Mouse (Mus musculus) CH12.LX (cell line): ENCODE data around the gene Ttll9. TPM values are rescaled to one million over a fixed set of nuclear protein-coding genes. Genes with fewer than 3 reads are reported as not detected.

Source experiments
- DNase-seq: peaks from one replicate; pipeline ENCODE4 v3.0.0-alpha.2; 2013; ENCODE audit errors: extremely low read depth
- H3K27ac ChIP-seq: 2 replicates; pipeline ENCODE4 v1.5.1; 2012; ENCODE audit warnings: low read depth, mild to moderate bottlenecking, control low read depth, moderate library complexity; ENCODE audit not compliant: insufficient read depth
- H3K27me3 ChIP-seq: replicated peaks from 2 replicates; pipeline ENCODE3; 2012; ENCODE audit warnings: inconsistent platforms
- H3K36me3 ChIP-seq, 2 experiments: replicated peaks in 1 of 2; 2 replicates each; pipeline versions ENCODE3 to v1.6.1; 2012; ENCODE audit warnings: inconsistent platforms in 1 of 2, low read length in 1 of 2, mild to moderate bottlenecking in 1 of 2, mixed read lengths in 1 of 2, moderate library complexity in 1 of 2; ENCODE audit not compliant: control insufficient read depth in 1 of 2, insufficient read depth in 1 of 2
- H3K4me1 ChIP-seq, 2 experiments: 2 replicates each; pipeline ENCODE4 v1.6.1; 2012; ENCODE audit warnings: inconsistent platforms in 1 of 2, moderate library complexity in 1 of 2; ENCODE audit not compliant: insufficient read depth in 2 of 2, control insufficient read depth in 1 of 2
- H3K4me2 ChIP-seq: 2 replicates; pipeline ENCODE4 v1.6.1; 2012; ENCODE audit warnings: low read depth, mild to moderate bottlenecking, control low read depth; ENCODE audit not compliant: poor library complexity, insufficient read depth, severe bottlenecking
- H3K4me3 ChIP-seq, 3 experiments: fragments of 150-350 bp in 1 of 3; sonication (generic) in 1 of 3; replicated peaks in 1 of 3; 2 replicates each; pipeline versions ENCODE3 to v1.5.1; 2011 to 2012; ENCODE audit warnings: low read depth in 2 of 3, low read length in 2 of 3, mild to moderate bottlenecking in 2 of 3, moderate library complexity in 2 of 3, control low read depth in 1 of 3, improper control_type of control experiment in 1 of 3, inconsistent platforms in 1 of 3, mixed read lengths in 1 of 3; ENCODE audit not compliant: poor library complexity in 1 of 3
- H3K79me2 ChIP-seq: replicated peaks from 2 replicates; pipeline ENCODE4 v1.6.1; 2012; ENCODE audit warnings: mild to moderate bottlenecking, moderate library complexity; ENCODE audit not compliant: control insufficient read depth, poor library complexity, insufficient read depth, severe bottlenecking; ENCODE audit errors: extremely low read depth
- H3K9ac ChIP-seq: 2 replicates; pipeline ENCODE4 v1.6.1; 2012; ENCODE audit warnings: low read depth, mild to moderate bottlenecking, control low read depth, moderate library complexity; ENCODE audit not compliant: insufficient read depth
- H3K9me3 ChIP-seq: replicated peaks from 2 replicates; pipeline ENCODE3; 2012; ENCODE audit warnings: low read length, inconsistent platforms, mixed read lengths
- BHLHE40 ChIP-seq: IDR thresholded peaks from 2 replicates; pipeline ENCODE4 v1.6.1; 2011; ENCODE audit warnings: mild to moderate bottlenecking, low read depth, low read length, improper control_type of control experiment
- CHD1 ChIP-seq: IDR thresholded peaks from 2 replicates; pipeline ENCODE4 v1.6.1; 2012; ENCODE audit warnings: low read depth, low read length, improper control_type of control experiment, inconsistent platforms
- CHD2 ChIP-seq: IDR thresholded peaks from 2 replicates; pipeline ENCODE4 v1.6.1; 2011; ENCODE audit warnings: low read length, improper control_type of control experiment
- ETS1 ChIP-seq: conservative IDR thresholded peaks from 2 replicates; pipeline ENCODE4 v1.6.1; 2012; ENCODE audit warnings: low read depth, mild to moderate bottlenecking, inconsistent platforms, low read length, improper control_type of control experiment, moderate library complexity
- GABPA ChIP-seq: IDR thresholded peaks from 2 replicates; pipeline ENCODE4 v1.6.1; 2012; ENCODE audit warnings: low read depth, low read length, improper control_type of control experiment, inconsistent platforms; ENCODE audit not compliant: insufficient replicate concordance
- HCFC1 ChIP-seq: IDR thresholded peaks from 2 replicates; pipeline ENCODE4 v1.6.1; 2012; ENCODE audit warnings: low read depth, mild to moderate bottlenecking, inconsistent platforms, low read length, improper control_type of control experiment
- IRF4 ChIP-seq: IDR thresholded peaks from 2 replicates; pipeline ENCODE4 v1.6.1; 2014; ENCODE audit warnings: low read depth, mild to moderate bottlenecking, inconsistent platforms, low read length, improper control_type of control experiment
- JUN ChIP-seq: IDR thresholded peaks from 2 replicates; pipeline ENCODE4 v1.6.1; 2011; ENCODE audit warnings: low read depth, mild to moderate bottlenecking, low read length, improper control_type of control experiment, moderate library complexity; ENCODE audit not compliant: insufficient read depth
- JUND ChIP-seq: conservative IDR thresholded peaks from 2 replicates; pipeline ENCODE4 v1.6.1; 2011; ENCODE audit warnings: low read depth, low read length, improper control_type of control experiment
- KAT2A ChIP-seq: IDR thresholded peaks from 2 replicates; pipeline ENCODE4 v1.6.1; 2012; ENCODE audit warnings: low read length, improper control_type of control experiment, inconsistent platforms; ENCODE audit not compliant: insufficient replicate concordance
- MAX ChIP-seq: IDR thresholded peaks from 2 replicates; pipeline ENCODE4 v1.6.1; 2011; ENCODE audit warnings: low read length, improper control_type of control experiment
- MYC ChIP-seq: IDR thresholded peaks from 2 replicates; pipeline ENCODE4 v1.6.1; 2011; ENCODE audit warnings: low read depth, mild to moderate bottlenecking, improper control_type of control experiment, low read length
- NELFE ChIP-seq: IDR thresholded peaks from 2 replicates; pipeline ENCODE4 v1.6.1; 2011; ENCODE audit warnings: low read depth, low read length, improper control_type of control experiment
- NRF1 ChIP-seq: IDR thresholded peaks from 2 replicates; pipeline ENCODE4 v1.6.1; 2014; ENCODE audit warnings: low read depth, mild to moderate bottlenecking, inconsistent platforms, low read length, improper control_type of control experiment, moderate library complexity
- POLR2A ChIP-seq: IDR thresholded peaks from 2 replicates; pipeline ENCODE4 v1.6.1; 2011; ENCODE audit warnings: low read depth, mild to moderate bottlenecking, improper control_type of control experiment, low read length
- RAD21 ChIP-seq: IDR thresholded peaks from 2 replicates; pipeline ENCODE4 v1.6.1; 2011; ENCODE audit warnings: low read depth, mild to moderate bottlenecking, low read length, improper control_type of control experiment, moderate library complexity
- RCOR1 ChIP-seq: conservative IDR thresholded peaks from 2 replicates; pipeline ENCODE4 v1.6.1; 2012; ENCODE audit warnings: low read depth, mild to moderate bottlenecking, inconsistent platforms, low read length, improper control_type of control experiment
- SIN3A ChIP-seq: IDR thresholded peaks from 2 replicates; pipeline ENCODE4 v1.6.1; 2012; ENCODE audit warnings: low read length, improper control_type of control experiment, inconsistent platforms
- TBP ChIP-seq: conservative IDR thresholded peaks from 2 replicates; pipeline ENCODE4 v1.6.1; 2011; ENCODE audit warnings: low read depth, low read length, improper control_type of control experiment
- UBTF ChIP-seq: IDR thresholded peaks from 2 replicates; pipeline ENCODE4 v1.6.1; 2012; ENCODE audit warnings: low read depth, mild to moderate bottlenecking, inconsistent platforms, low read length, improper control_type of control experiment, moderate library complexity
- USF1 ChIP-seq: IDR thresholded peaks from 2 replicates; pipeline ENCODE4 v1.6.1; 2014; ENCODE audit warnings: low read depth, mild to moderate bottlenecking, inconsistent platforms, low read length, improper control_type of control experiment
- USF2 ChIP-seq: conservative IDR thresholded peaks from 2 replicates; pipeline ENCODE4 v1.6.1; 2011; ENCODE audit warnings: low read depth, low read length, improper control_type of control experiment
- ZC3H11A ChIP-seq: IDR thresholded peaks from 2 replicates; pipeline ENCODE4 v1.6.1; 2012; ENCODE audit warnings: low read depth, mild to moderate bottlenecking, inconsistent platforms, low read length, improper control_type of control experiment
- ZNF384 ChIP-seq: IDR thresholded peaks from 2 replicates; pipeline ENCODE4 v1.6.1; 2012; ENCODE audit warnings: low read depth, low read length, improper control_type of control experiment, inconsistent platforms
- dilution Hi-C: fragments of 300-500 bp; cut with MboI; formaldehyde crosslinking; loops from 2 replicates; pipeline ENCODE4 v1.14.3; 2020; ENCODE audit warnings: low sequenced_read_pairs; ENCODE audit not compliant: extremely low pct_unique_long_range_greater_than_20kb, extremely low pct_ligation_motif_present
- in situ Hi-C: fragments of 300-500 bp; cut with MboI; formaldehyde crosslinking; loops from 3 replicates; pipeline ENCODE4 v1.14.3; 2019; ENCODE audit warnings: low sequenced_read_pairs, low pct_ligation_motif_present, low pct_unique_long_range_greater_than_20kb, mixed read lengths
- polyA plus RNA-seq: library from polyadenylated mRNA; unstranded; fragments of >175 nt; gene quantifications from 2 replicates; pipeline ENCODE4 v1.2.1, GENCODE M21; 2012; ENCODE audit warnings: low read depth; ENCODE audit not compliant: insufficient read length
- total RNA-seq, 2 experiments: library from RNA; depleted of rRNA; stranded (reverse); fragments of 300-350 nt in 1 of 2; fragments of >200 nt in 1 of 2; gene quantifications; 2 replicates each; pipeline ENCODE4 v1.2.3; 2012 to 2014

The Ttll9 gene
- total and polyA plus RNA-seq, 3 experiments, result 1.5 to 1.7 (median 1.7) TPM

DNA sequence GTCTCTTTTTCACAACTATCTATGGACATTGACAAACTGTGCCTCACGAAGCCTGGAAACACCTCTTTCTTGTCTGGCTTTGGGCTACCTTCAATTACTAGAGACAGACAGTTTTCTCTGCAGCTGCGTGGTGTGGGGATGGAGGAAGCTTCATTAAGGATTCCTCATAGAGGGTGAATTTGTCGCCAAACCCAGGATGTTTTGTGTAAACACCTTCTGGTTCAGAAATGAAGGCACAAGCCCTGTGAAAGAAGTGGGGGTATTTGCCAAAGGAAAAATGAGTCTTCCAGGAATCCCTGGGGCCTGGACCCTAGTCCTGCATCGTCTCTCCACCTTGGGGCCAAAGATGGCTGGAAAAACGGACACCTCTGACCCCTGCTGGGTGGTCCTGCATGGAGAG lies 54.5 kb downstream of the Ttll9 start:
- in situ Hi-C loops, result no loop called here
- no peak for DNase-seq
- H3K4me1 ChIP-seq, result peaks cover 9 to 15% of the 10 kb centered on the region in 2 experiments
- H3K79me2 ChIP-seq, result peaks cover 20% of the 10 kb centered on the region
- H3K4me2 ChIP-seq, result no peak overlapping the region
- no peak for TF ChIP-seq ZC3H11A
- no peak for TF ChIP-seq USF2
- no peak for TF ChIP-seq RCOR1
- no peak for TF ChIP-seq MAX
- TF ChIP-seq CHD1, result no peak
- TF ChIP-seq SIN3A, result no peak
- TF ChIP-seq IRF4, result no peak
- TF ChIP-seq, all 38 proteins: peak for 0
- no peak overlapping the region for H3K9ac ChIP-seq
- dilution Hi-C loops, result no loop called here
- no peak overlapping the region for H3K27ac ChIP-seq
- no peaks in the 10 kb centered on the region for H3K9me3 ChIP-seq
- H3K36me3 ChIP-seq, result peaks cover 14 to 23% of the 10 kb centered on the region in 2 experiments
- no peak overlapping the region for H3K4me3 ChIP-seq
- H3K27me3 ChIP-seq, result peaks cover 58% of the 10 kb centered on the region

DNA sequence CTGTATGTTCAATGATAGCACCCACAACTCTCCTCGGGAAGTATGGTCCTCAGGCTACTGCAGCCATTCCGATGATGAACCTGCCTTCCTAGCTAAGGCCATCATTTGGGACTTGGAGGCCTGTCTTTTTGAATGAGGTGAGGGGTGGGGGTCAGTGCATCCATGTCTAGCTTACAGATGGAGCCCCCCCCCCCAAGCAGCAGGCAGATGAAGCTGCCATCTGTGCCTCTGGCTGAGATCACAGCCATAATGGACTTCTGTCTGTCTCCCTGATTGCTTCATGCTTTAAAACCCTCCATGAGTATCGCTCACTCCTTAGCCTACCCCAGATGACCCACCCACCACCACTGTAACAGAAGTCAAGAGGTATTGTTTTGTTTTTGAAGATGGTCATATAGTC lies 57.1 kb downstream of the Ttll9 start:
- Histone ChIP-seq H3K4me1 (peaks cover 0 to 1% of the 10 kb centered on the region in 2 experiments; a peak in 2 of 4 replicates), H3K27ac (no peak overlapping the region), H3K79me2 (peaks cover 7% of the 10 kb centered on the region), H3K36me3 (no peaks in the 10 kb centered on the region), H3K4me2 (no peak overlapping the region), H3K9me3 (no peaks in the 10 kb centered on the region), H3K27me3 (peaks cover 82% of the 10 kb centered on the region), H3K4me3 (no peak overlapping the region), H3K9ac (no peak overlapping the region)
- no peak for TF ChIP-seq USF1
- in situ Hi-C loops, result no loop called here
- dilution Hi-C loops, result no loop called here
- DNase-seq, result no peak

DNA sequence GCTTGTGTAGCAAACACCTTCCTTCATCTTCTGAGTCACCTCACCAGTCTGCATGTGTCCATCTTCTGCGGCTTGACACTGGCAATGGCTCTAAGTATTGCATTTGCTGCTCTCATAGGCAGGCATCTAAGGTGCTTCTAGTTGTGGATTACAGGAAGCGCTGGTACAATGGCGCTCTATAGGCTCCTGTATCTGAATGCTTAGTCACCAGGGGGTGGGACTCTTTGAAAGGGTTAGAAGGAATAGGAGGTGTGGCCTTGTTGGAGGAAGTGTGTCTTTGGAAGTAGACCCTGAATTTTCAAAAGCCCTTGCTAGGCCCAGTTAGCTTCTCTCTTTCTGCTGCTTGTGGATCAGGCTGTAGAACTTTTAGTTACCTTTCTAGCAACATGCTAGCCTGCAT lies 58.9 kb downstream of the Ttll9 start:
- dilution Hi-C loops, result no loop called here

More for the DNA sequence above, 58.9 kb downstream of the Ttll9 start:
- H3K9ac ChIP-seq, result no peak overlapping the region
- H3K27me3 ChIP-seq, result peaks cover 92% of the 10 kb centered on the region
- no peak overlapping the region for H3K4me3 ChIP-seq
- H3K36me3 ChIP-seq, result no peaks in the 10 kb centered on the region
- H3K27ac ChIP-seq, result no peak overlapping the region
- no peaks in the 10 kb centered on the region for H3K9me3 ChIP-seq
- no peaks in the 10 kb centered on the region for H3K4me1 ChIP-seq
- no peak for DNase-seq
- no peak for TF ChIP-seq KAT2A
- no peak for TF ChIP-seq NRF1
- no peak for TF ChIP-seq JUN
- TF ChIP-seq MYC, result no peak
- no peak for TF ChIP-seq UBTF
- TF ChIP-seq IRF4, result no peak
- no peak for TF ChIP-seq POLR2A
- no peak for TF ChIP-seq ZNF384
- TF ChIP-seq CHD2, result no peak
- no peak for TF ChIP-seq MAX
- no peak for TF ChIP-seq ETS1
- no peak for TF ChIP-seq TBP
- no peak for TF ChIP-seq USF2
- TF ChIP-seq GABPA, result no peak
- TF ChIP-seq RCOR1, result no peak
- TF ChIP-seq BHLHE40, result no peak
- no peak for TF ChIP-seq NELFE
- no peak for TF ChIP-seq RAD21
- no peak for TF ChIP-seq HCFC1
- TF ChIP-seq JUND, result no peak
- TF ChIP-seq, all 38 proteins: peak for 0
- in situ Hi-C loops, result loop anchor here (5.0 kb wide), 1 partner anchor 104 kb away; no protein-coding TSS in a partner anchor
- Histone ChIP-seq H3K79me2 (no peaks in the 10 kb centered on the region), H3K4me2 (no peak overlapping the region)
